Mouse (Mus musculus) limb, embryonic 14.5 days (tissue): ENCODE measurements around the gene Adamtsl1. TPM values are rescaled to one million over a fixed set of nuclear protein-coding genes. Genes with fewer than 3 reads are reported as not detected.
A peak's percentile ranks its signal among the peaks of the same experiment; 100 is the strongest.

Source experiments
- ATAC-seq: fragments of 200-750 bp; cut with Nextera tagmentation; 2 replicates; pipeline ENCODE4 v1.8.0; 2017; ENCODE audit warnings: low read depth, moderate number of reproducible peaks, moderate TSS enrichment; ENCODE audit not compliant: low FRiP score
- DNase-seq: peaks from one replicate; pipeline ENCODE4 v3.0.0-alpha.2; 2015; ENCODE audit warnings: low spot score
- H3K27ac ChIP-seq: fragments of 300-500 bp; sonication (generic); replicated peaks from 2 replicates; pipeline ENCODE4 v1.5.1; 2014; ENCODE audit warnings: low read depth, mild to moderate bottlenecking, low read length, moderate library complexity, mixed read lengths
- H3K27me3 ChIP-seq: fragments of 300-500 bp; sonication (generic); 2 replicates; pipeline ENCODE4 v1.6.1; 2014; ENCODE audit warnings: low read length, mixed read lengths; ENCODE audit not compliant: control insufficient read depth, insufficient read depth
- H3K36me3 ChIP-seq: fragments of 300-500 bp; sonication (generic); 2 replicates; pipeline ENCODE4 v1.6.1; 2014; ENCODE audit warnings: mild to moderate bottlenecking, low read length, moderate library complexity, mixed read lengths; ENCODE audit not compliant: control insufficient read depth, insufficient read depth
- H3K4me1 ChIP-seq: fragments of 300-500 bp; sonication (generic); 2 replicates; pipeline ENCODE4 v1.6.1; 2014; ENCODE audit warnings: antibody characterized with exemption, low read length, mixed read lengths; ENCODE audit not compliant: control insufficient read depth, insufficient read depth
- H3K4me2 ChIP-seq: fragments of 300-500 bp; sonication (generic); replicated peaks from 2 replicates; pipeline ENCODE4 v1.6.1; 2014; ENCODE audit warnings: low read depth, mild to moderate bottlenecking, low read length, moderate library complexity; ENCODE audit not compliant: severe bottlenecking
- H3K4me3 ChIP-seq: fragments of 300-500 bp; sonication (generic); replicated peaks from 2 replicates; pipeline ENCODE4 v1.5.1; 2014; ENCODE audit warnings: low read length
- H3K9ac ChIP-seq: fragments of 300-500 bp; sonication (generic); 2 replicates; pipeline ENCODE4 v1.6.1; 2014; ENCODE audit warnings: mild to moderate bottlenecking, low read depth, low read length, moderate library complexity; ENCODE audit not compliant: severe bottlenecking
- H3K9me3 ChIP-seq: fragments of 300-500 bp; sonication (generic); 2 replicates; pipeline ENCODE4 v1.6.1; 2016; ENCODE audit warnings: low read length; ENCODE audit not compliant: control insufficient read depth
- POLR2A ChIP-seq: fragments of 200-500 bp; IDR thresholded peaks from 2 replicates; pipeline ENCODE4 v1.8.0; 2012; ENCODE audit warnings: inconsistent platforms, mild to moderate bottlenecking, moderate library complexity, borderline replicate concordance; ENCODE audit not compliant: insufficient read depth, insufficient read length; ENCODE audit errors: extremely low read depth
- WGBS: fragments of 180-500 bp; shearing (Covaris S2); extraction: QIAGEN DNeasy Blood & Tissue Kit; methylation state at CpG from one replicate; pipeline ENCODE4 v1.1.7; 2014; 5-methylcytosine and 5-hydroxymethylcytosine counted together
- polyA plus RNA-seq, 2 experiments: library from polyadenylated mRNA; depleted of rRNA in 1 of 2; stranded (reverse) in 1 of 2; unstranded in 1 of 2; fragments of >200 nt; fragmentation: Nextera tagmentation in 1 of 2; extraction: Ambion mirVana in 1 of 2; gene quantifications; 2 replicates each; pipeline versions ENCODE4 v1.2.1 to v1.2.3; 2012 to 2014

Gene Adamtsl1
- polyA plus RNA-seq, 2 experiments, result 22.9 to 47.5 TPM

- Histone ChIP-seq H3K4me2 (no peak overlapping the region), H3K36me3 (peaks cover 8% of the 10 kb centered on the region; the same call in 1 of the 2 replicates), H3K4me3 (no peak overlapping the region), H3K27me3 (no peaks in the 10 kb centered on the region), H3K27ac (no peak overlapping the region), H3K9ac (no peak overlapping the region), H3K9me3 (no peaks in the 10 kb centered on the region), H3K4me1 (peaks cover 23% of the 10 kb centered on the region)
- ATAC-seq (no peak), DNase-seq (no peak)
- WGBS, result 54% methylated on average over 2 of the region's 2 CpGs
- TF ChIP-seq POLR2A, result no peak
Observed at GRCm38 (mm10) chr4:86383124-86383523, 869.2 kb downstream of the Adamtsl1 start.

DNA sequence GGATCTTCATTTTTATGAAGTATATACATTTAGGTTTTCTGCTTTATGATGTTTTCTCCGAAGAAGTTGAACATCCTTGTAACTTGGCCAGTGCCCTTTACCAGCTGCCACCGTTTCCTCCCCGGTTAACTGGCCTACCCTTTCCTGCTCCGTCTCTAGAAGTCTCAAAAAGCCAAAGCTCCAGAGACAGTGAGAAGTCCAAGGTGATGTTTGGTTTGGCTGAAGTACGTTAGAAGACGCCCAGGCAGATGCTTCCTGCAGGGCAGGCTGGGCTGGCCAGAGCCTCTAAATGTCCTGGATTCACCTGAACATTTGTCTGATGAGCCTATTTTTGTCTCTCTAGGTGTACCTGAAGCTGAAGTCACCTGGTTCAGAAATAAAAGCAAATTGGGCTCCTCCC, 871.1 kb downstream of the Adamtsl1 start:
- Histone ChIP-seq H3K36me3 (peaks cover 8% of the 10 kb centered on the region; the same call in 1 of the 2 replicates), H3K9ac (no peak overlapping the region), H3K4me2 (no peak overlapping the region), H3K27ac (no peak overlapping the region), H3K4me1 (peaks cover 20% of the 10 kb centered on the region), H3K9me3 (no peaks in the 10 kb centered on the region), H3K27me3 (no peaks in the 10 kb centered on the region), H3K4me3 (no peak overlapping the region)
- no peak for ATAC-seq
- WGBS, result 86% methylated on average over 6 of the region's 6 CpGs
- TF ChIP-seq POLR2A, result no peak
- no peak for DNase-seq

DNA sequence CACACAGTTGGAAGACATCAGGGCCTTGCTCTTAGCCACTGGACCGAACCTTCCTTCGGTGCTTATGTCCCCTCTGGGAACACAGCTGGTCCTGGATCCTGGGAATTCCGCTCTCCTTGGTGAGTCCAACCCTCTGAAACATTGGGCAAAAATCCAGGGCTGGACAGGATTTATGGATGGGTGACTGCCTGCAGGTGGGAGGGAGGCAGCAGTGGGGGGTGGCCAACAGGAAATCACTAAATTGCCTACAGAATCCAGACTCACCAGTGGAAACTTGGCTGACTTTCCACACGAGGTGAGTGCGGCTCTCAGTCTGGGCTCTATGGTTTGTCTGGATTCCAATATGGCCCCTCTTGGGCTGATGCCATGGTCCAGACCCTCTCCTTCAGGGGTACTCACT, 874.5 kb downstream of the Adamtsl1 start:
- ATAC-seq, result peak; percentile 75
- no peak overlapping the region for H3K4me2 ChIP-seq
- no peaks in the 10 kb centered on the region for H3K27me3 ChIP-seq
- H3K27ac ChIP-seq, result peak overlapping the region; percentile 6
- H3K4me3 ChIP-seq, result no peak overlapping the region
- DNase-seq, result peak; percentile 74
- no peaks in the 10 kb centered on the region for H3K9me3 ChIP-seq
- H3K36me3 ChIP-seq, result peaks cover 8% of the 10 kb centered on the region; the same call in 1 of the 2 replicates
- peaks cover 22% of the 10 kb centered on the region for H3K4me1 ChIP-seq
- no peak for TF ChIP-seq POLR2A
- WGBS, result 25% methylated on average over 5 of the region's 5 CpGs
- no peak overlapping the region for H3K9ac ChIP-seq

DNA sequence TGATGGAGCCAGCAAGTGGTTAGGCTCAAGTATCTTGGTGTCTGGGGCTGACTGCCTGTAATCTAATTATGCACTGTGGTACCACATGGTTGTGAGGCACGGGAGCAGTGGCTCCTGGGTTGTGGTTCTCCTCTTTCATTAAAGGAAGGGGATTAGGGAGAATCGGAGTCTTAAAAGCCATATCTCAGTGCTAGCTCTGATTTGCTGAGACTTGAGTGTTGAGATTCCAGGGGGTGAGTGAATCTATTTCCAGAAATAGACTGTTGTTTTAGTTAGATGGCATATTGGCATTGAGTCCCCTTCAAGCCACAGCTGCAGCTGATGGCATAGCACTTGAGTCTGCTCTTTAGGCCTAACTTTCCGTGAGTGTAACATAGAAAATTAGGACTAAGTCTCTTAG, 877.2 kb downstream of the Adamtsl1 start:
- H3K9me3 ChIP-seq, result no peaks in the 10 kb centered on the region
- no peak overlapping the region for H3K9ac ChIP-seq
- 0 out of 2 replicates have a peak, but pooled peaks cover 3% of the 10 kb centered on the region for H3K36me3 ChIP-seq
- no peak overlapping the region for H3K27ac ChIP-seq
- 59% methylated on average over 3 of the region's 3 CpGs for WGBS
- DNase-seq (no peak), ATAC-seq (no peak)
- no peak overlapping the region for H3K4me3 ChIP-seq
- peaks cover 39% of the 10 kb centered on the region for H3K4me1 ChIP-seq
- no peak for TF ChIP-seq POLR2A
- H3K27me3 ChIP-seq, result no peaks in the 10 kb centered on the region
- H3K4me2 ChIP-seq, result no peak overlapping the region

- WGBS, result 25% methylated on average over 6 of the region's 6 CpGs
- H3K27me3 ChIP-seq, result no peaks in the 10 kb centered on the region
- no peak overlapping the region for H3K9ac ChIP-seq
- peak; percentile 51; the same call in 1 of the 2 replicates for ATAC-seq
- TF ChIP-seq POLR2A, result no peak
- no peak overlapping the region for H3K4me2 ChIP-seq
- H3K36me3 ChIP-seq, result no peaks in the 10 kb centered on the region
- no peak overlapping the region for H3K4me3 ChIP-seq
- no peaks in the 10 kb centered on the region for H3K9me3 ChIP-seq
- peak; percentile 61 for DNase-seq
- peak overlapping the region; percentile 50; the same call in 1 of the 2 replicates for H3K27ac ChIP-seq
- H3K4me1 ChIP-seq, result peaks cover 37% of the 10 kb centered on the region
Observed at GRCm38 (mm10) chr4:86395636-86396035, 881.7 kb downstream of the Adamtsl1 start.
